Mouse (Mus musculus): ENCODE measurements around the gene Sowahc.

Sowahc gene

GRCm38 (mm10) chr10:59221473-59222270 lies at the start of gene Sowahc, which contains the start of gene Sept10:
TSS of gene Sowahc (plus strand) at chr10:59221953.
TSS of gene Sept10 (minus strand) at chr10:59221847.
- peak; percentile 84 to 94 for DNase-seq (ENCODE audit: low spot score in 2 of 2)

- no peak for DNase-seq (ENCODE audit: low spot score in 2 of 2)
Observed at GRCm38 (mm10) chr10:59172539-59172938, 49.2 kb upstream of the Sowahc start.

- DNase-seq (ENCODE audit: low spot score in 2 of 2): no peak
Observed at GRCm38 (mm10) chr10:59179620-59180019, 42.1 kb upstream of the Sowahc start.

- DNase-seq (ENCODE audit: low spot score in 2 of 2): no peak
Observed at GRCm38 (mm10) chr10:59182306-59182705, 39.4 kb upstream of the Sowahc start.

- no peak for DNase-seq (ENCODE audit: low spot score in 2 of 2)
Observed at GRCm38 (mm10) chr10:59194891-59195290, 26.9 kb upstream of the Sowahc start.

GRCm38 (mm10) chr10:59196763-59197162 lies 25.0 kb upstream of the Sowahc start:
- DNase-seq (ENCODE audit: low spot score in 2 of 2): no peak

- no peak for DNase-seq (ENCODE audit: low spot score in 2 of 2)
Observed at GRCm38 (mm10) chr10:59200011-59200410, 21.7 kb upstream of the Sowahc start.

GRCm38 (mm10) chr10:59220824-59221472 lies 805 bp upstream of the Sowahc start:
- DNase-seq (ENCODE audit: low spot score in 2 of 2): no peak

GRCm38 (mm10) chr10:59222271-59223101 lies 733 bp downstream of the Sowahc start:
- DNase-seq (ENCODE audit: low spot score in 2 of 2): peak in 1 of 2 experiments; percentile 17

- no peak for DNase-seq (ENCODE audit: low spot score in 2 of 2)
Observed at GRCm38 (mm10) chr10:59223301-59223700, 1.5 kb downstream of the Sowahc start.

GRCm38 (mm10) chr10:59223890-59224289 lies 2.1 kb downstream of the Sowahc start:
- no peak for DNase-seq (ENCODE audit: low spot score in 2 of 2)

GRCm38 (mm10) chr10:59225137-59225536 lies 3.4 kb downstream of the Sowahc start:
- no peak for DNase-seq (ENCODE audit: low spot score in 2 of 2)

GRCm38 (mm10) chr10:59229205-59229820 lies 7.6 kb downstream of the Sowahc start:
- DNase-seq (ENCODE audit: low spot score in 2 of 2): no peak

- DNase-seq (ENCODE audit: low spot score in 2 of 2): no peak
Observed at GRCm38 (mm10) chr10:59235227-59235626, 13.5 kb downstream of the Sowahc start.

GRCm38 (mm10) chr10:59235847-59236246 lies 14.1 kb downstream of the Sowahc start:
- DNase-seq (ENCODE audit: low spot score in 2 of 2): no peak

- DNase-seq (ENCODE audit: low spot score in 2 of 2): no peak
Observed at GRCm38 (mm10) chr10:59236486-59236885, 14.7 kb downstream of the Sowahc start.

- DNase-seq (ENCODE audit: low spot score in 2 of 2): no peak
Observed at GRCm38 (mm10) chr10:59237757-59238156, 16.0 kb downstream of the Sowahc start.

GRCm38 (mm10) chr10:59241141-59241541 lies 19.4 kb downstream of the Sowahc start:
- DNase-seq (ENCODE audit: low spot score in 2 of 2): peak in 1 of 2 experiments; percentile 29

GRCm38 (mm10) chr10:59249531-59249930 lies 27.8 kb downstream of the Sowahc start:
- DNase-seq (ENCODE audit: low spot score in 2 of 2): no peak

GRCm38 (mm10) chr10:59250679-59251078 lies 28.9 kb downstream of the Sowahc start:
- no peak for DNase-seq (ENCODE audit: low spot score in 2 of 2)

GRCm38 (mm10) chr10:59251980-59252379 lies 30.2 kb downstream of the Sowahc start:
- DNase-seq (ENCODE audit: low spot score in 2 of 2): no peak

GRCm38 (mm10) chr10:59252396-59252795 lies 30.6 kb downstream of the Sowahc start:
- no peak for DNase-seq (ENCODE audit: low spot score in 2 of 2)

Measured in left cerebral cortex, adult 9 months (tissue).